Mouse (Mus musculus) right cerebral cortex, postnatal 14 days (tissue): ENCODE measurements at regions not wholly inside any gene's neighbourhood (a gene's known extent, or its start where the extent isn't known, plus 50 kb on each side); places are given as distances from the start of the nearest gene placed in this dataset.

ENCODE experiments used
- DNase-seq: peaks from one replicate; pipeline ENCODE4 v3.0.0; 2022

DNA sequence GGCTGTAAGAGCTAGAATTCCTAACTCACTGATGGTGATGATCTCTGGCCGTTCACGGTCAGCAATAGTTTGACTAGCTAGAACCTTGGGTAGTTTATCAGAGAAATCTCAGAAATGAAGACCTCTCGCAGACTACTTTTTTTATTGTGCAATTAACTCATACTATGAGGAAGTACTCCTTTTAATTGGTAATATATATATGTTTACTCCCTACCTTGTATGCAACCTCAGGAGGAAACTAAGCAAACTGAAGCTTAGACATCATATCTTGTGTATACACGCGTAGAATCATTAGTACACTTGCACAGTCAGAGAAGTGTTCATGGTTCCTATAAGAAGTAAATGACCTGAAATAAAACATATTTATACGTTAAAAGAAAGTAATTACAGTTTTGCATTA lies 157.2 kb downstream of the Gm11146 start:
- no peak for DNase-seq

DNA sequence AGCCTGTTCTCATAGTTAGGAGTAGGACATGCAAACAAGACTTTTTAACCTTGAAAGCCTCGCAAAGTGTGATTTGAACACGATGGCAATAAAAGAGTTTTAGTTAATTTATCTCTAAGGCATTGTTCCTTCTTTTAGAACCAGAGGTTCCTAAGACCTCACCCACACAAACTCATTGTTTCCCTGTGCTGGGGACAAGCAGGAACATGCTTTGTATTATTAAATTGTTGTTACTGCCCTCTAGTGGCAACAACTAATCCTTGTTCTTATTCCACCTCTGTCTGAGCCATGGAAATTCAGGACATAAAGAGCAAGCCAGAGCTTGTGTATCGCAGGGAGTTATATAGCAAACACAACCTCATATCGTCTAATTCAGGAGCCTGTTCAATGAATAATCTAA lies 157.9 kb downstream of the Gm11146 start:
- no peak for DNase-seq

DNA sequence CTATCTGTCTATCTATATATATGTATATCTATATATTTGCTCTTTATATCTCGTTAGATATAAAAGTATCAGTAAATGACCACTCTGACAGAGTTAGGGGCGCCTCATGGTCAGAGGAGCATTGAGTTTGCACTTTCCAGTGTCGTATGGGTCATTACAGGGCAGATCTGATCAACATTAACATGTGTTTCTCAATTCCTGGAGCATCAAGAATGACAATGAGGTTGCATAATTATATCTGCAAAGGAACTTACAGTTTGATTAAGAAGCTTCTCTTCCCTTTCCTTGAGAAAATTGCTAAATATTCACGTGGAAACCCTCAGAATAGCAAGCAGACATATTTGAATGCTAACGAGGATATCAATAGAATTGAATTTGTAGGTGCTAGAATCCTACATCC lies 158.6 kb downstream of the Gm11146 start:
- no peak for DNase-seq

DNA sequence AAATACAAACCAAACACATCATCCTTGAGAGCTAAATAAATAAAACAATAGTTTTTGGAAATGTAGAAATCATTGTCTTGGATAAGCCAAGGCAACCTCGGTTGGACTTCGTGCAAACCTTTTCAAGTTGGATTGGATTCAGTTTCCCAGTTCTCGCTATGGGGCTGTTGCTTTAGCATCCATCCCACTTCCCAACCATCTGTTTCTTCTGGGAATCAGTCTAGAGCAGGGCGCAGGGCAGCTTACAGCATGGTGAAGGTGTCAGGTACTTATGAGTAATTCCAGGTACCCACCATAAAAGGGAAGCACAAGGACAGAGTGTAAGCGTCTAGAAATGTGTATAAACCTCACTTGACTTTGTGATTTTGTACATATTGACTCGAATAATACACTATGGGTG lies 159.0 kb downstream of the Gm11146 start:
- no peak for DNase-seq

DNA sequence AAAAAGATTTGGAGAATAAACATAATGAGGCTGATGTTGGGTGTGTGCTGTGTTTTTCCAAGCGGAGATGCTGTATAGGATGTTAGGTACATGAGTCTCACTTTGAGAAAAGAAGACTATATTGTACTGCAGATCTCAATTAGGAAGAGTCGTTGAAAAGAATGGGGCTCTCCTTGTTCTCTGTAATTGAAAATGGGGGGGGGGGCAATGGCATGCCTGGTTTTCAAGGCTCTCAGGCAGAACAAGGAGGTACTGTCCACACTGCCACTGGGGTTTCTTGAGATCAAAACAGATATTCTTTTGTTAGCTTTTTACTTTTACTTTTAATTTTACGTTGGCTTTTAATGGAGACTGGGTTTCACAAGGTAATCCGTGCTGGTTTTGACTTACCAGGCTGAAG lies 170.5 kb downstream of the Gm11146 start:
- DNase-seq = no peak

DNA sequence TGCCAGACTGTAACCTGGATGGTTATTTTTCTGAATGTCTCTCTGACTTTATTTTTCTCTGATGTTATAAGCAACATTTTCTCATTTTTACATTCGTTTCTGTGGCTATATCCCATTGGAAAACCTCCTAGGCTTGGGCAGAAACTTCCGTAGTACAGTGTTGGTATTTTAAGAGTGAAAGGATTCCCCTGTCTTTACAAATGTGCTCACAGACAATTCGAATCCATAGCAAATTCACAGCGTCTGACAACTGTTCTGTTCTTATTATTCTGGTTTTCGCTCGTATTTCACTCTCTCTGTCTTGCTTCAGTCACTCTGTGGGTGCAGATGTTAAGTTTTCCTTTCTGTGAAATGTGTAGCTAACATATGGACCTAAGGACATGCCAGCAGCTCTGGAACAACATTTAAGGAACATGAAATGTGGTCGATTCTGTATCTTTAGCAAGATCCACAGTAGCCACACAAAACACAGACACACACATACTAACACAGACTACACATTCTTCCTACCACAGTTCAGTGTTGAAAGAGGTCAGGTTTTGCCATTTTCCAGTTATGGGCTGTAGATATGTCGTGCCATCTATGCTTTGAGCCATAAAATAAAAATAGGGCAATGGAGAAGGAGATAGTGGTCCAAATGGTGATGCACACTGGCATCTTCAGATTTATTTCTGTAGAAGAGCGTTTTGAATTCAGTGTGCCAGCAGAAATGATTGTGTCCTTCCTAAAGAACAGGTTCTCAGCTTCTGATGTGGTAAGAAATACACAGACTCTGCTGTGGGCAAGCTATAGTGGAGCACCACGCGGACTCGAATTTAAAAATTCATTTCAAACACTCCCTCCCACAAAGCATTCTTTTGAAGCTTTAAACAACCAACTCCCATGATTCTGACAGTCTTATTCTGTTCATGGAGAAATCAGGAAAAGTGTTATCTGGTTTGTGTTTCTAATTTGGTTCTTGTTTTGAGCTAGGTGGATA lies 179.2 kb downstream of the Gm11146 start:
- DNase-seq = no peak

DNA sequence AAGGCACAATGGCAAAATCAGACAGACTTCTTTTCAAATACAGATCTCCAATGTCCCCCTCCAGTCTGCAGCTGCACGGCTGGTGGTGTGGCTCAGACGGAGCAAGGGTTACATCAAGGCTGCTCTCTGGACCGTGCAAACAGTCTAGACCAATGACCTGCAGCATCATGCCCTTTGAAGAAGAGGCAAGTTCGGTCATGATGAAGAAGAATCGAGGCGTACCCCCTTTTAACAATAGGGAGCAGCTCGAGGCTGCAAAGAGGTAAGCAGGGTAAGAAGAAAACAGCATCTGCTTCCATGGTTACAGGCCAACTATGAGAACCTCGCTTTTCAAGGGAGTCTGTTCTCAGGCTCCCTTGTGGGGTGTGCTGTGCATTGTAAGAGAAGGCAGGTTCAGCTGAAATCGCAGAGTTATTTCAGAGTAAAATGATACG lies 180.3 kb downstream of the Gm11146 start:
- DNase-seq = peak; percentile 12

DNA sequence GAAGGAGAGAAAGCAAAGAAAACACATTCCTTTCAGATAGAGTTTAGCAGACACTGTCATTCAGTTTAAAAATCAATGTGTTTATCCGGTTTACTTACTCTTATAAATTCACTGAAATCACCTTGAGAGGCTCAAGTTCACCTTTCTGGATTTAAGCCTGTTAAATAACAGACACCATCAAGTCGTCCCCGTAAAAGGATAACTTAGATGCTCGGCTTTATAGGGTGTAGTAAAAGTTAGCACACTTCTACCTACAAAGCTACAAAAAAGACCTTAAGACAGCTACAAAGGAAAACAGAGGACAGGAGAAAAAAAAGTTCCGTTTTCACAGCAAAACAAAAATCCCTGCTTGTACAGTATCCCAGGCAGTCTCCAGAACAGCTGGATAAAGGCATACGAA lies 180.9 kb downstream of the Gm11146 start:
- DNase-seq = no peak

DNA sequence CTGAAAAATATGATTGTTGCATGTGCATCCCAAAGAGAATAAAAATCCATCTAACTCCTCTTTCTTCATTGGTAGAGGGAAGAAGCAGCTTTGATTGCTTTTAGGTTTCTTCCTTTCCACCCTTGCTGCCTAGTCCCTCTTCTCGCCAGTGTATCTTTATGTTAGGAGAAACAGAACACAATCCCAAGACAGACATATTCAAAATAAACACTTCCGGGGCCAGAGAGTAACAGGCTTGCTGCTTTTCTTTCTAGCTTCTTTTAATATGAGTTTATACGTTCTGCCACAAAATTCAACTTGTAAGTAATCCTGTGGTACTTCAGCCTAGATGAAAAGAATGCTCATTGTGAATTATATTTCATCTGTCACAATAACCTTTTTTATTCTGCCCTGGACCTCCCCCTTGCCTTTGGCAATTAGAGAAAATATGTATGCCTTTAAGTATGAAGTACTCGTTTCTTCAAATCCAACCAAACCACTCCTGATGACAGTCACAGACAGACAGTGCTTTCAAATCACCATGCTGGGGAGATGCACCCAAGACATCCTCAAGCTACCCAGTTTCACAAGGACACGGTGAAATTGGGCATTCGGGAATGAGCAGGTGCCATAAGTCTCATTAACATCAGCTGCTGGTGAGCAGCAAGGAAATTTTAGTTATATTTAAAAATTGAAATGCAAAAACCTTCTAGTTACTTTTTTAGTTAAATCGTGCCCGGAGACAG lies 181.6 kb downstream of the Gm11146 start:
- DNase-seq = no peak

DNA sequence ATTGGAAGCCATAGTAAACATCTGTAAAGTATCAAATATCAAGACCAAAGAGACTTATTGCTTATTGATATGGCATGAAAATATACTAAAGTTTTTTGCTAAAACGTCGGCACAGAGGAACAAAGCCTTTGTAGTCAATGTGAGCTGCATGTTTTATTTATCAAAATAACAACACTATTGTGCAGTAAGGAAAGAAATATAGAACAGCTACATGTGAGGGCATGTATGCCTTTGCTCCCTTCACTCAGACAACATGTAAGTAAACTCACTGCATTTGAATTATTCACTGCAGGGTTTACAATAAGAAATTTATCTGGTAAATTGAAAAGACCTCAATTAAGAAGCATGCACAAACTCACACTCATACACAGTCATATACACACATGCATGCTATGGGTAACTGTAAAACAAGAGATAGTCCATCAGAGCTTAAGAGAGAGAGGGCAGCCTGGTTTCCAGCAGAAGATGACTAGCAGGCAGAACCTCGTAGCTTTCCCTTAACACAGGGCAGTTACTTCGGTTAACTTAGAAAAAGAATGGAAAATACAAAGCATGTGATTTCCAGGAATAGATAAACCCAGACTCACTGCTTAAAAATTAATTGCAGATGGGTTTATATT lies 182.7 kb downstream of the Gm11146 start:
- DNase-seq = no peak

DNA sequence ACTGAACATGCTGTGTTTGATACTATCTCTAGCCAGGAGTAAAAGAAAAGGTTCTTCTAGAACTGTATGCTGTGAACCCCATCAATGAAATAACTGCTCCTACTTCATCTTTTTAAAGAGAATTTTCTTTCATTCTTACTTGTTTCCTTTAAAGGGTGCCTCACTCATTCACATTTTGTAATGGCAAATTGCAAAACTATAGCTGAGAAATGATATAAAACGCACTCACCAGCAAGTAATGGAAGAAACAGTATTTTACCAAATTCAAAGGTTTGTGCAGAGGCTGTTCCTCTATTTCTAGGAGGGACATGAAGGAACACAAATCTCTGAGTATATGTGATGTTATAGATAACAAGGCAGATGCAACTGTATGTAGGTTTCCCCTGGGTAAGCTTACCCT lies 183.4 kb downstream of the Gm11146 start:
- DNase-seq = no peak

DNA sequence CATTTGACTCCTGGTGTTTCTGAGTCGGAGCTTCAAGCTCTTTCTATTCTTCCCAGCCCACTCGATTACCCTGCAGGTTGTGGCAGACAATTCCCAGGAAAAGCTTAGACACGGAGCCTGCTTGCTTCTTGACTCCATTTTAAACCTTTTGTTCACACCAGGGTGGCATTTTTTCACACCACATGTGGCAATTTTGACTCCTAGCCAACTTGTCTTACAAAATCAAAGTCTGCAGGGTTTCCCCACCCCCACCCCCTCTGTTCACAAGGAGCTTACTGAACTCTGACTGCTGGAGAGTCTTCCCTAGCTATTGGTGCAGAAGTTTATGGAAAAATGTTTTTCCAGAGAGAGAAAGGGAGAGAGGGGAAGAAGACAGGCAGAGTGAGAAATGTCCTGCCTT lies 184.1 kb downstream of the Gm11146 start:
- no peak for DNase-seq

DNA sequence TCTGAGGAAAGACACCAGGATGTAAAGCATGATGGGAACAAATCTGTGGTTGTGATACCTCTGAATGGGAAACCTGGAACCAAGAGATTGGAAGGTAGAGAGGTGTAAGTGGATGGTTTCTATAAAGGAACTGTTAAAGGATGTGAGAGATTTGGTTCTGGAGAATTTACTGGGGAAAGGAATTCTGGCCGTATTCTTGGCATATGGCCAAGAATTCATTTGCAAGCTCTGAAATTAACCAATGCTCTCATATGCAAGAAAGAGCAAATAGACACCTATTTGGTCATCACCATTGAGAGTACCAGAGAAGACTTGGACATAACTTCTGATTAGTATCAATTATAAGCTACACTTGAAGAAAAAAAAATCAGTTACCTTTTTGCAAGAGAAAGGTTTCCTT lies 187.3 kb downstream of the Gm11146 start:
- DNase-seq = no peak

DNA sequence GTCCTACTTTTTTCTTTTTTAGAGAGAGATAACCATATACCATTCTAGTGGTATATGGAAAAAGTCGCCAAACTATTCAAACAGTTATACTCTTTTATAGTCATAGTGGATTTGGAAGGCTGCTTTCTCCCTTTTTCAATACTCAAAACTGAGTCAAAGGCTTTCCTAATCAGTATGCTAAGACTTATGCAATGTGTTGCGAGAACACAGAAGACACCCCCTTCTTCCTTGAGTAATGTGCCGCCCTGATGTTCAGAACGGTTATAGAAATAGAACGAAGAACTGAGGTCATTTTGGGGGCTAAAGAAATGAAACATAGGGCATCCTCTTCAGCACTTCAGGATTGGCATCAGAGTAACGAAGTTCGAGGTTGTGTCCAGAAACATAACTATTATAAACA lies 192.7 kb downstream of the Gm11146 start:
- no peak for DNase-seq

DNA sequence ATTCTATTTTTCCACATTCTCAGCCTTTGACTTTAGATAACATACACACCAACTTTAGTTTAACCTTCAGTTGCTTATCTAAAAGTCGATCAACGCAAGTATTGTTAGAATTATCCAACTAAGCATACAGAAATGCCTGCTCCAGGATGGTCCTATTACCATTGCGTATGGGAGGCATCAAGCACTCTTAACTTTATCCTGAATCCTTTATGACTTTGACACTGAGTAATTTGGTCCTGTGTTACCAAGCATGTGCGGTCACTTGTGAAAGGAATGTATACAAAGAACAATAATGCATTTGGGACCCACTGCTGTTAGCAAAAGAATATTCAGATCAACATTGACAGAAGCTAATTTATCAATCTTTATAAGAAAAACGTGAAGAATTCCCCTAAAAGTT lies 194.9 kb downstream of the Gm11146 start:
- no peak for DNase-seq

DNA sequence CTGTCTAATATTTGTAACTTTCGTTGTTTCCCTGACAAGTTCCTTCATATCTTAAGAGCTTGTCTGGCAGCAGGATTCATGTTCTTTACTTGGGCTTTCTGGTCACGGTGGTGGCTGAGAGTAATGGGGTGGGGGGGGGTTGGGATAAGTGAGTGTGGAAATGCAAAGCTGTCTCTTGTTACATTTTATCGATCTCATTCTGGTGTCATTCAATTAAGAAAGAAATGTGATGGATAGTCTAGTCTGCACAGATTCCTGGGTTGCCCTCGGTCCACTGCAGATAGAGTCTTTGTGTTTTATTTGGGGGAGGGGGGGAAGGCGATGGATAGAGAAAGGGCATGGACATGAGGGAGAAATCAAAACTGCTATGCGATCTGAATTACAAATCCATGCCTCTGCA lies 196.0 kb downstream of the Gm11146 start:
- DNase-seq = no peak

DNA sequence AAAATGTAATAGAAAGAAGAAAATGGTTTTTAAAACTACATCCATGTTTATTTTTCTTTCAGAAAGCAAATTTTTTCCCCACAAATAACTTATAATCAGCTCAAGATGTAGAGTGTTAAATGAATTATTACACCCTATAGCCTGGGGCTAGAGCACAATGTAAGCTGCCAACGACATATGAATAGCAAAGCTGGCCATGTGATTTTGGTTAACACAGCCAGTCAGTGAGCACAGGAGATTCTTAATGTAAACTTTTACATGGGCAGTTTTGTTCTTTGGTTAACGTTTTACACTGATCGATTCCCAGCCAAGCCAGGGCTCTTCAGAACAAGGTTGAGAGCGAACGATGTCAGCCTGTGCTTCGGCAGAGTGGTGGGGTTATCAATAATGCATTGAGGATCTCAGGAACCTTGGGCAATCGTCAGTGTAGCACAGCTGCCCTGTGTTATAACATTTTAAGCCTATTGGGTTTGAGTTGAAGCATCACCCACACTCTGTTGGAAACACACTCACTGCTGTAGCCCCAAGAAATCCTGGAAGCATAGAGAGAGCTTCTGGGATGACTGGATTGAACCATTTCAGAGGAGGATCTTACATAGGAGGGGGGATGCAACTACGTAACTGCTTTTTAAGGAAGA lies 196.6 kb downstream of the Gm11146 start:
- no peak for DNase-seq

DNA sequence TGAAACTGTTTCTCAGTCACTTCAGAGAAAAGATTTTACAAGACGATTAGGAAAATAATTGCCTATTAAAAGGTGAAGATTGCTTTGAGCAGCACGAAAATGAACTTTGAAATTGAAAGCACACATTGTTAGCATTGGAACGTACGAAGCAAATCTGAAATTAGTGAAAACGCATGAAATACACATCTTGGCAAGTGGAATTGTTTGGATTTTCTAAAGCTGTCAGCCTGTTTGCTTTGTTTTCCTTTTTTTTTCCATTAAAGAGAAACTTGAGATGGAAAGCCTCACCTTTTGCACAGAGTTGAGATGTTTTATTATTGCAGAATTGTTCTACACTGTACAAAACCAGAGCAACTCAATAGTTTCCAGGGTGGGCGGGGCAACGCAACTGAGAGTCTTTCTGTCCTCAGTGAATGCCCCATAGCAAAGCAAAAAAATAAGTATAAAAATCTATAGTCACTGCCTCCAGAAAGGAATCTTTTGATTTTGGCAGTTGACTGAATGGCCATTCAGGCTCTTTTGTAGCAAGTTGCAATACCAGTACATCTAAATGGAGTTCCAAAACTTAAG lies 199.1 kb downstream of the Gm11146 start:
- no peak for DNase-seq

DNA sequence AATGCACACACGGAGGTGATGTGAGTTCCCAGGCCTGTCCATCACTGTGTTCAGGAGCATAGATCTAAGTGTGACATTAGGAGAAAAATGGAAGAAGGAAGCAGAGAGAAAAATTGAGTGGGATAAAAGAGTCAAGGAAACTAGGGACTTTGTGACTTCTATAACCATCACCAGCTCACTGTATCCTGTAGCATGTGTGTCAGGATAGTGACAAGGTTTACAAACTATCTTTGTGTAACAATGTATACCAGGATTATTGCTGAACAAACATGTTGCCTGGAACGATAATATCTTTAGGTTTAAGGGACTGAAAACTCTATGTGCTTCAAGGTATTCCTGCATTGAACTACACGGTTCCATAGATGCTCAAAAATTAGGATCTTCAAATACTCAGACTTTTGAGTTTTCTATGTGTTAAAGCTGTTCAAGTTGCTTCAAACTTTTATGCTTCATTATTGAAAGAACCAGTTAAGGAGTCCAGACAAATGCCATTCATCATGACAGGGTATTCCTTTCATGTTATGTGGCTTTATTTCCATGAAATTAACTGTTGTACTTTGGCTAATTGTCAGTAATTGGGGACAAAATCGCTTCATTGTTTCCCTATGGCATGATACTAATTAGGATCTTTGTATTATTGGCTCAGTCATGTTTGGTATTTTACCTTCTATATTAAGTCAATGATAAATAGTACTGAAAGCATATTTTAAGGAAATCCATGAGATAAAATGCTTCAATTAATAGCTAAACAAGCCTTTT lies 200.5 kb downstream of the Gm11146 start:
- no peak for DNase-seq

DNA sequence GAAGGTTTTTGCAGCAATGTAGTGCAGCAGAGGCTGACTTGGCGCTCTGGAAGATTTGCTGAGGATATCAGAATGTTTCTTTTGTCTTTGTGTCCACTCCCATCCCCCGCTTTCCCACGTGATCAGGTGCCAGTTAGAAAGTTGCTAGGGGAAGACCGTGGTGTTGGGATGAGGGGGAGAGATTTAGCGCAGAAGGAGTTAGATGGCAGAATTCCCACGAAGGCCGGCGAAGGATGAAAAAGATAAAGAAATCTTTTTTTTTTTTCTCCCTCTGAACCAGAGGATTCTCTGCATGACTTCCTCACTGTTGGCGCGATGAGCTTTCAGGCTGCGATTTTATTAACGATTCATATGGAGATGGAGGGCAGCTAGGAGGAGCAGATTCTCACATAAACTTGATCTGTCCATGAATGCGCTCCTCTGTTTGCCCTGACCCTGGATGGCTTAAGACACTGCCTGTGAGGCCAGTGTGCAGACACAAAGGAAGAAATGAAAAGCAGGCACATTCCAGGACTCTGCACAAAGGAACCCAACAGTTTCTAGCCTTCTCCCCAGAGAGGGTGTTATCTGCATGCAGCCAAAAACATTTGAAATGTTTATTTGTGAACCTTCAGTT lies 201.5 kb downstream of the Gm11146 start:
- peak; percentile 52 for DNase-seq

DNA sequence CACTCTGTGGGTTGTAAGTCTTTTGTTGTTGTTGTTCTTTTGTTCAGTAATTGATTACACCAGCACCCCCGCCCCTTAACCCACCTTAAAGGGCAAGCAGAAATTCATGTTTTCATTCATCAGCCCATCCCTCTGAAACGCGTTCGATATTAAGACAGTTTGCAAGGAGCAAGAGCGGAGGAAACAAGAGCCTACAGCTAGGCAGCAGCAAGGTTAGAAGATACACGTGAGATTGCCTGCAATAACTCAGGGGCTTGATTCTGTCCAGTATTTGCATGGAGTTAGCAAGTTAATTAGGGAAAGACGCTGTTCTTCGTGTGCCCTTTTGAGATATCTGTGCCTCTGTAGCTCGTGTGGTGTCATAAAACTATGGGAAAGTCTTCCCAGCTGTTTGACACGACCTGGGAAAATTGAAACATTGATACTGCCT lies 202.0 kb downstream of the Gm11146 start:
- no peak for DNase-seq
